Mouse (Mus musculus): Measurements from ENCODE around the gene Sidt2.

The Sidt2 gene

GRCm38 (mm10) chr9:45911673-45912072 lies 43.4 kb downstream of the Sidt2 start:
- in situ Hi-C loops (cut with MboI, MseI): no loop called here

- in situ Hi-C loops (cut with MboI, MseI): no loop called here
Measured at GRCm38 (mm10) chr9:45910995-45911394, 44.1 kb downstream of the Sidt2 start.

GRCm38 (mm10) chr9:45907078-45907428 lies 48.0 kb downstream of the Sidt2 start:
- in situ Hi-C loops (cut with MboI, MseI): no loop called here

- in situ Hi-C loops (cut with MboI, MseI): no loop called here
Measured at GRCm38 (mm10) chr9:45906355-45907077, 48.5 kb downstream of the Sidt2 start, which contains the start of the genes Pcsk7 and Rnf214. Pcsk7 (plus strand) TSS chr9:45906497. Rnf214 (minus strand) TSS chr9:45906911.

- in situ Hi-C loops (cut with MboI, MseI): no loop called here
Measured at GRCm38 (mm10) chr9:45905811-45906237, 49.2 kb downstream of the Sidt2 start.

GRCm38 (mm10) chr9:45905196-45905595 lies 49.9 kb downstream of the Sidt2 start:
- in situ Hi-C loops (cut with MboI, MseI): no loop called here

GRCm38 (mm10) chr9:45893681-45894080 lies 61.4 kb downstream of the Sidt2 start:
- in situ Hi-C loops (cut with MboI, MseI): no loop called here
